Mouse (Mus musculus) midbrain, embryonic 12.5 days (tissue): Measurements from ENCODE around the gene Eaf1. TPM values are rescaled to one million over a fixed set of nuclear protein-coding genes. Genes with fewer than 3 reads are reported as not detected.

Experiments
- ATAC-seq: fragments of 200-750 bp; cut with Nextera tagmentation; 2 replicates; pipeline ENCODE4 v1.8.0; 2017; ENCODE audit warnings: low read depth, moderate TSS enrichment, moderate library complexity; ENCODE audit not compliant: low FRiP score
- H3K27ac ChIP-seq: fragments of 300-500 bp; sonication (generic); replicated peaks from 2 replicates; pipeline ENCODE4 v1.5.1; 2016; ENCODE audit warnings: mild to moderate bottlenecking
- H3K27me3 ChIP-seq: fragments of 300-500 bp; sonication (generic); 2 replicates; pipeline ENCODE4 v1.6.1; 2016; ENCODE audit warnings: mild to moderate bottlenecking
- H3K36me3 ChIP-seq: fragments of 300-500 bp; sonication (generic); 2 replicates; pipeline ENCODE4 v1.6.1; 2016
- H3K4me1 ChIP-seq: fragments of 300-500 bp; sonication (generic); 2 replicates; pipeline ENCODE4 v1.6.1; 2016
- H3K4me2 ChIP-seq: fragments of 300-500 bp; sonication (generic); replicated peaks from 2 replicates; pipeline ENCODE4 v1.6.1; 2016; ENCODE audit warnings: mild to moderate bottlenecking, moderate library complexity
- H3K4me3 ChIP-seq: fragments of 300-500 bp; sonication (generic); 2 replicates; pipeline ENCODE4 v1.5.1; 2016; ENCODE audit warnings: mild to moderate bottlenecking
- H3K9ac ChIP-seq: fragments of 300-500 bp; sonication (generic); replicated peaks from 2 replicates; pipeline ENCODE4 v1.6.1; 2016; ENCODE audit warnings: mild to moderate bottlenecking, moderate library complexity
- H3K9me3 ChIP-seq: fragments of 300-500 bp; sonication (generic); 2 replicates; pipeline ENCODE4 v1.6.1; 2016; ENCODE audit warnings: mild to moderate bottlenecking
- WGBS: fragments of 180-500 bp; shearing (Covaris S2); methylation state at CpG from one replicate; pipeline ENCODE4 v1.1.7; 2016; 5-methylcytosine and 5-hydroxymethylcytosine counted together
- polyA plus RNA-seq: library from polyadenylated mRNA; unstranded; fragments of >200 nt; fragmentation: Nextera tagmentation; extraction: Ambion mirVana; gene quantifications from 2 replicates; pipeline ENCODE4 v1.2.1, GENCODE M21; 2016

Eaf1 gene
- polyA plus RNA-seq, 1 experiment from 2014 or later = 20.3 TPM

DNA sequence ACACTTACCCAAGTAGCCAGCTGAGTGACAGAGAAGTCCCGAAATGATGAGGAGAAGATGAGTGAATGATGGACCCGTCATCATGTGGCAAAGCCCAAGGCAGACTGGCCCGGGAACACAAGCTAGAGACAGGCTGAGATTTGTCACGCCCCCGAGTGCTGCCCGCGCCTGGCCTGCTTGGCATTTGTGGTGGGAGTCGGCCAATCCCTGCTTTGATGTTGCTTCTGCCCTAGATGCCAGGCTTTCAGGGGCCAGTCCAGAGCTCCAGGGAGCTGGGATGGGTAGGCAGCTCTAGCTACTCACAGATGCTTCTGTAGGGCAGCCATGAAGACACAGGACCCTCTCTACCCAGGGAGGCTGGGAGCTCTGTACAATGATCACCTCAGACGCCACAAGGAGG lies 63.6 kb downstream of the Eaf1 start:
- 87% methylated on average over 9 of the region's 9 CpGs for WGBS
- Histone ChIP-seq H3K9ac (no peak overlapping the region), H3K4me3 (no peak overlapping the region), H3K36me3 (no peaks in the 10 kb centered on the region), H3K27me3 (no peaks in the 10 kb centered on the region), H3K9me3 (no peaks in the 10 kb centered on the region), H3K4me1 (no peaks in the 10 kb centered on the region), H3K27ac (no peak overlapping the region), H3K4me2 (no peak overlapping the region)
- ATAC-seq = no peak

DNA sequence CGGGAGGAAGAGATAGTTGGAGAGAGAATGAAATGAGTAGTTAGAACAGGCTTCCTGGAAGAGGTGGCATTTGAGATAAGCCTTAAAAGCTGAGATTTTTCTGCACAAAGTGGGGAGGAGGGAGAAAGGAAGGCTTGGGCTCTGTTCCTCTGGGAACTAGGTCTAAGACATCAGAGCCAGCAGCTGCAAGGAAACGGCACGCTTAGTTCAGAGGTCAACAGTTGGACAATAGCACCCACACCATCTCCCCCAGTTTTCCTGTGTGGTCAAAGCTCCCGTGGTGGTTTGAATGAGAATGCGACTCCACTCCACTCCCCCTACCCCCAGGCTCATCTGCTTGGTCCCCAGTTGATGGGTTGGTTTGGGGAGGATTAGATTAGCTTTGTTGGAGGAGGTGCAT lies 65.0 kb downstream of the Eaf1 start:
- H3K36me3 ChIP-seq = no peaks in the 10 kb centered on the region
- no peak overlapping the region for H3K4me3 ChIP-seq
- H3K9ac ChIP-seq = no peak overlapping the region
- ATAC-seq = no peak
- no peak overlapping the region for H3K4me2 ChIP-seq
- 53% methylated on average over 5 of the region's 5 CpGs for WGBS
- no peaks in the 10 kb centered on the region for H3K9me3 ChIP-seq
- no peaks in the 10 kb centered on the region for H3K4me1 ChIP-seq
- H3K27ac ChIP-seq = no peak overlapping the region
- no peaks in the 10 kb centered on the region for H3K27me3 ChIP-seq

Other genes with a start within 250 kb of the Eaf1 start
- 12.0 and 12.2 TPM in 2 replicates for gene Phf7, start 243.1 kb upstream of the Eaf1 start, polyA plus RNA-seq
- gene Bap1, start 242.9 kb upstream of the Eaf1 start, polyA plus RNA-seq = 124 and 127 TPM in 2 replicates
- 6.0 and 6.4 TPM in 2 replicates for gene Dnah1, start 170.5 kb upstream of the Eaf1 start, polyA plus RNA-seq
- gene Capn7, start 157.8 kb upstream of the Eaf1 start, polyA plus RNA-seq = 51.4 and 55.8 TPM in 2 replicates
- 43.3 and 46.8 TPM in 2 replicates for gene Sh3bp5, start 58.3 kb upstream of the Eaf1 start, polyA plus RNA-seq
- 70.1 and 72.3 TPM in 2 replicates for gene Mettl6, start 641 bp downstream of the Eaf1 start, polyA plus RNA-seq
- gene Colq, start 96.9 kb downstream of the Eaf1 start, polyA plus RNA-seq = 0.06 TPM in 1 of 2 replicates, not detected in the other
- gene Gm49387, start 146.5 kb downstream of the Eaf1 start, polyA plus RNA-seq = 0.79 TPM in 1 of 2 replicates, not detected in the other
- gene Btd, start 146.6 kb downstream of the Eaf1 start, polyA plus RNA-seq = 13.7 and 15.7 TPM in 2 replicates
- gene Hacl1, start 146.9 kb downstream of the Eaf1 start, polyA plus RNA-seq = 8.7 and 12.7 TPM in 2 replicates